Mouse (Mus musculus) activated CD4-positive, CD25-positive, alpha-beta regulatory T cell (primary cell): ENCODE results near the gene Mkks. TPM values are rescaled to one million over a fixed set of nuclear protein-coding genes. Genes with fewer than 3 reads are reported as not detected.

Source experiments
- polyA plus RNA-seq, 2 experiments: library from polyadenylated mRNA; unstranded; fragments of 100-300 nt; shearing (Covaris generic); gene quantifications; one replicate each; pipeline ENCODE4 v1.2.1; 2017

Mkks gene
- polyA plus RNA-seq = 10 to 100 TPM; 29.2 to 29.7 TPM

GRCm38 (mm10) chr2:136891068-136891950, at the start of gene Mkks, which contains the start of the genes Slx4ip and AL731706.1:
TSS of gene Mkks (minus strand) at chr2:136891389.
TSS of gene Slx4ip (plus strand) at chr2:136891218.
TSS of gene AL731706.1 (minus strand) at chr2:136891389.

DNA sequence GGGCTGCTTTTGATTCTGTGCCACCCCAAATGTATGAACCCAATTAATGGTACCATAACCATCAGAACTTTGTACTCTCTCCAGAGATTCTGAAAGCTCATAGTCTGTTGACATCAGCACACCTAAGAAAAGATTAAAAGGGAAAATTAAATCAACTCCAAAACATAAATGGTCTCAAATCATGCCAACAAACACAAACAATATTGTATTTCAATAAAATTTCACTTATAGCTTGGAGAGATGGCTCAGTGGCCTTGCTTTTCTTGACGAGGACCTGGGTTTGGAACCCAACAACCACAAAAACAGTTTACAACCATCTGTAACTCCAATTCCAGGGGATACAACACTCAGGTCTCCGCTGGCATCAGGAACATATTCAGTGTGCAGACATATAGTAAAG, 5.6 kb downstream of the Mkks start, which contains the start of gene AL731706.2:
TSS of gene AL731706.2 (minus strand) at position 101 of the 400 bp plus-strand sequence.

Other genes with a start within 250 kb of the Mkks start
- not detected for gene Snap25, start 177.9 kb downstream of the Mkks start, polyA plus RNA-seq
- gene AL731706.2, start 5.7 kb downstream of the Mkks start, polyA plus RNA-seq = 10 to 100 TPM in 1 of 2 experiments, 1 to 10 TPM in 1; 8.7 to 14.3 TPM
- 1 to 10 TPM; 4.7 to 5.6 TPM for gene Slx4ip, start 171 bp downstream of the Mkks start, polyA plus RNA-seq
- 1 to 10 TPM; 4.1 to 7.2 TPM for gene AL731706.1, start within 50 bp of the Mkks start, polyA plus RNA-seq
- gene Jag1, start 225.3 kb upstream of the Mkks start, polyA plus RNA-seq = under 1 TPM; 0.20 to 0.35 TPM